Mouse (Mus musculus) thymus, postnatal 4 days (tissue): ENCODE data around the gene Flywch1.
"Not testable (repeated sequence)": the region's sequence is repeated elsewhere in the genome, so short reads cannot be mapped to it uniquely, and the experiment has no call there.

Experiments used
- DNase-seq: peaks from one replicate; pipeline ENCODE4 v3.0.0; 2021

The Flywch1 gene

DNA sequence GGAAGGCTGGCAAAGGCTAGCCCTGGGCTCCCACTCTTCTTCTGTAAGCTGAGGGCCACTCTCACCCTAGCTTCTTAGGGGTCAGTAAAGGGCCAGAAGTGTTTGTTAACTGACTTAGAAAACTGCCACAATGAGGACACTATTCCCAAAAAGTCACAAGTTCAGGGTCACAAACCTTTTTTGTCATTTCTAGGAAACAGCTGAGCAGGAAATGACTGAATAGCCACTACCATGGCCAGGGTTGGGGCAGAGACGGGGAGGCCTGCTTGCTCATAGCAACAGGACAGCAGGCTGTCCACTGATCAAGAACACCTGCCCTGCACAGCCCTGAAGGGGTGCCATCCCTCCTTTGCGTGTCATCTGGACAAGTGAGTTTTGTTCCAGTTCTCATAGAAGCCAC lies 5.7 kb upstream of the Flywch1 start:
- no peak for DNase-seq

DNA sequence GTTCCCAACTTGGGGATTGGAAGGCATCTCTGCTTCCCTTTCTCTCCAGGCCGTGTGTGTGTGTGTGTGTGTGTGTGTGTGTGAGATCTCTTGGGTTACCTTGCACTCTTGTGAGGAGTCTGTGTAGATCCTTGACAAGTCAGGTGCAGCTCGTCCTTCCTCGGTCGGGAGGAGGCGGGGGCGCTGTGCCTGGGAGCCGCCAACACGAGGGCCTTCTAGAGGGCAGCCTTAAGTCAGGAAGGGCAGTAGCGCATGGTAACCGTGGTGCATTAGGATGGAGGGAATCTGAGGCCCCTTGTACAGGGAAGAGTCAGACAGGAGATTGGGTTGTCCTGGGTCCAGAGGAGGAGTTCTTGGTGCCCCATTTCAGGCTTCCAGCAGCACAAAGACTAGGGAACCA lies 4.8 kb upstream of the Flywch1 start:
- DNase-seq, result no peak

DNA sequence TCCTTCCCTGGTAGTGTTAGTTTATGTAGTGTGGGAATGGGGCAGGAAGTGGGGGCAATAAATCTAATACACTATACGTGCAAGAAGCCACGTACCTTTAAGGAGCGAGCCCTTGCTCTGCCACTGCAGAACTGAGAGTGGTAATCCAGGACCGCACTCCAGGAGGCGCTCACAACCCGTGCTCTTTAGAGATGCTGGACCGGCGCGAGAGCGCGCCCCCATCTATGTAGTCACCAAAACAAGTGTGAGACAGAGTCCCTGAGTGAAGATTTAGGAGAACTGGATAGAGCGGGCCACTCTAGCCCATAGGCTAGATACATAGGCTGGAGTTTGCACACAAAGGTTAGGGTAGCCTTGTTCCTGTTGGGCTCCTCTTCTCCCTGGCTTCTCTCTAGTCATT lies 2.7 kb upstream of the Flywch1 start:
- DNase-seq, result peak; percentile 92

DNA sequence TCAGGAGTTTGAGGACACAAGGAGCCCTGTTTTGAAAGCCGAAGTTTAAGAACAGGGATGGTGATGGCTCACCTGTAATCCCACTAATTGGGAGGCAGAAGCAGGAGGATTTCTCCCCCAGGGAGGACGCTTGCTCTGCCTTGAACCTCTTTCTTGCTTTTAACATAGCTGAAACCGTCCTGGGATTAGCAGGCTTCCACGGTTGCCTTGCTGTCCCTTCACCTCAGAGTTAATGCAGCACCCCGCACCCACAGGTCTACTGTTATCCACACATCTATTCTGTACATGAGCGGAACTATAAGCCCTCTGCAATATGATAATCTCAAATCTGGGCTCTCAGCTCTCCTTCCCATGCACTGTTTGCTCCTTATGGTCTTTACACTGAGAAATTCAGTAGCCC lies 2.3 kb upstream of the Flywch1 start:
- no peak for DNase-seq

DNA sequence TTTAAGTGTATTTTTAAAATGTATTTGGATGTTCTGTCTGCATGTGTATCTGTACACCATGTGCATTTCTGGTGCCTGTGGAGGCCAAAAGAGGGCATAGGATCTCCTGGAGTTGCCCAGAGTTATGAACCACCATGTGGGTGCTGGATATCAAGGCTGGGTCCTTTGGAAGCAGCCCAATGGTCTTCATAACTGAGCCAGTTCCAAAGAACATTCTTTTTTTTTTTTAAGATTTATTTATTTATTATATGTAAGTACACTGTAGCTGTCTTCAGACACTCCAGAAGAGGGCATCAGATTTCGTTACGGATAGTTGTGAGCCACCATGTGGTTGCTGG lies 786 bp upstream of the Flywch1 start:
- not testable (repeated sequence) for DNase-seq

DNA sequence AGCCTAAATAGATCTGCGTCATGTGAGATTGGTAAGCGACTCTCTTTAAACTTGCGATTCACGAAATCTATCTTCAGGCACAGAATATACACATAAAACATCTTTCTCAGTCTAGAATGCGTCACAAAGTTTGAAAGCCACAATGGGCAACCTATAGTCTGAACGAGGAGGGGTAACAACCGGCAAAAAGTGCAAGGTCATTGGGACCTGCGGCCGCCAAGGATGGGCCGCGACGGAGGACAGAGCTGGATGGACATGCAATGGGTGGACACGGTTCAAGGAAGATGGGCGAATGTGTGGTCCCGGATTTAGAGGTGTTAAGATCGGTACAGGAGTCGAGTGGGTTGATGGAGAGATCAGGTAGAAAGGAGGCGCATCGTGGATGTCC lies 512 bp downstream of the Flywch1 start:
- no peak for DNase-seq

DNA sequence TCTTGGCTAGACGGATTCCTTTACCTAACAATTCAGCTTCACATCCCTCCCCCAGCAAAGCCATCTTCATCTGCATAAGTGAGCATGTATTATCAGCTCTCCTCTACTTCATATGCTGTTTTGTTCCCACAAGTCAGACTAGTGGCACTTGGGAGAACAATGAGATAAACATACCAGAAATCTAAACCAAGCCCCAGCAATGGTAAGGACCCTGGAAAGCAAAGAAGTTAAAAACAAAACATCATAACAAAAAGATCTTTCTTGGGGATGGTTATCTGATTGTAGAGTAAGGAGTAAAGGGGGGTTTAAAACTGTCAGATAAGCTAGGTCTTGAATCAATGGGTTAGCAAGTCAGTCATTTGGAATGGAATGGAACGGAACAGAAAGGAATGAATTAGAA lies 909 bp downstream of the Flywch1 start:
- no peak for DNase-seq

DNA sequence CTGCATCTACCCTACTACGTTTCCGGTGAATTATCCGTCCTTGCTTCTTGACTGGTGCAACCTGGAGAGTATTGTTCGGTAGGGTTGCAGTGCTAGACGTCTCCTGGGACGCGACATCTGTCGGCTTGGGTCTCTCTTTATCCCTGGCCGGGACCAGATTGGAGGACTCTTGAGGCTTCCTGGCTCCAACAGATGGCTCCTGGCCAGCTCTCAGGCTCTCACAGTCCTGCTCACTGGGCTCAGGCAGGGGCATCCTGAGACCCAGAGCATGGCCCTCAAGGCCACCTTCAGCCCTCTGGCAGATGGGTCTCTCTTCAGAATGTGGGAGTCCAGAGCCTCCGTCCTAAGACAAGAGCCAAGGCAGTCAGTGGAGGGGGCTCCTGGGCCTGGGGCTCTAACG lies 8.4 kb downstream of the Flywch1 start:
- DNase-seq, result no peak

DNA sequence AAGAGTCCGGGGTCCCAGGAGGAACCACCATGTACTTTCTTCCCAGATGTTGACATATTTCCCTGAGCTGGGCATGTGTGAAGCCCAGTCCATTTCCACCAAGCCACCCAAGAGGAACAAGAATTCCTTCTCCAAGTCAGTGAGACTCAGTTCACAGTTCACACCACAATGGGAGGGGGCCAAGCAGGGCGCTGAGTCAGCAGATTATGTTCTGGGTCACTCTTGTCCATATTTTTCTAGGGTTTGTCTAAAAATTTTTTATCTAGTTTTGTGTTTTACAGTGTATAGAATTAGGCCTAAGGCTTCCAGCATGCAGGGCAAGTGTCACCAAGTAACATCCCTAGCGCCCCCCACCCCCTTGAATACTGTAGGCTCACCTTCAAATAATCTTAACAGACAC lies 10.2 kb downstream of the Flywch1 start:
- DNase-seq, result no peak

DNA sequence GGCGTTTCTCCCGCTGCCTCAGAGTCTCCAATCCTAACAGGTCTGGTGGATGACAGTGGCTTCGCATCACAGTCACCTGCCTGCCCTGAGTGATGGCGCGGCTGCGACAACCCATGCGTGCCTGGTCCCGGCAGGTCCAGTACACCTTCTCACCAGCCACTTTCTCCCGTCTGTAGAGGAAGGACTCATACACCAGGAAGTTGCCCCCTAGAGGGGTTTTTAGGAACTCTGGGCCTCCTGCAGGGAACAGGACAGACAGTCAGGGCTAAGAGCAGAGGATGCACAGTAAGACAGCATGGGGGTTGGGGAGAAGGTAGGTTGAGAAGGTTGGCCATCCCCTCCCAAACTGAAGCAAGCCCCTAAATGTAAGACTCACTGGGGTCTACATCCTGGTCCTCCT lies 11.2 kb downstream of the Flywch1 start:
- DNase-seq, result no peak

DNA sequence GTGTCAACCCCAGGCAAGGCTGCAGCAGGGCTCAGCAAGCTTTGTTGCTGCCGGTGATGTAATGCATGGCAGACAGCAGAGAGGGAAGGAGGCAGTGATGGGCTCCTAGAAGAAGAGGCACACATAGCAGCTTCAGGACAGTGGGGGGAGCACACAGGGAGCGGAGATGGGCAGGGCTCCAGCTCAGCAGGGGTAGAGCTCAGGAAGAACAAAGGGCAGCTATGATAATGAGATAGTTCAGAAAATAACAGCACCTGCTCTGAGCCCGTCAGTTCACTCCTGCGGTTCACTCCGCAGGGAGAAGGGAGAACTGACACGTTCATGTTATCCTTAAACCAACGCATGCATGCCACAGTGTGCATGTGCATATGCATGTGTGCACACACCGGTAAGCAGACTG lies 12.6 kb downstream of the Flywch1 start:
- DNase-seq, result no peak

DNA sequence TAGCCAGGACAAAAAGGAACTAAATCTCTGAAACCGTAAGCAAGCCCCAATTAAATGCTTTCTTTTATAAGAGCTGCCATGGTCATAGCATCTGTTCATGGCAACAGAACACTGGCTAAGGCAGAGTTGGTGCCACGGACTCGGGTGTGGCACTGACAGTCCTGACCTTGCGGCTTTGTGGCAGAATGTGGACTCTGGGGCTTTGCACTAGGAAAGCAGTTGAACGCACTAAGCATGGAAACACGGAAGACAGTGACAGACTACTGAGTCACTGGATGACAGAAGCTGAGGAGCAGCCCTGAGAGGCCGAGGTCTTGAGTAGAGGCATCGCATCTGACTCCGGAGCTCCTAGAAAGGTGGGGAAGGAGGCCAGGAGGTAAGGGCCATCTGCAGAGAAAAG lies 13.8 kb downstream of the Flywch1 start:
- no peak for DNase-seq

DNA sequence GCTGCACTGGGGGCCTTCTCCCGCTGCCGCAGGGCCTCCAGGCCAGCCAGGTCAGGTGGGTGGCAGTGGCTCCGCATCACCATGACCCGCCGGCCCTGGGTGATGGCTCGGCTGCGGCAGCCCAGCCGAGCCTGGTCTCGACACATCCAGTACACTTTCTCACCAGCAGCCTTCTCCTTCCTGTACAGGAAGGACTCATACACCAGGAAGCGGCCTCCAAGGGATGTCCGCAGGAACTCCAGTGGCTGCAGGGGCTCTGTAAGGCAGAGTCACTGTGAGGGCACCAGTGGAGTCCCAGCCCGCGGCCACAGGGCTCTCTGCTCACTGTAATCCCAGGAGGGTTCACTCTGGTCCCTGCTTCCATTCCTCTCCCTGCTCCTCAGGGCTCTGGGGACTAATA lies 15.7 kb downstream of the Flywch1 start:
- no peak for DNase-seq

DNA sequence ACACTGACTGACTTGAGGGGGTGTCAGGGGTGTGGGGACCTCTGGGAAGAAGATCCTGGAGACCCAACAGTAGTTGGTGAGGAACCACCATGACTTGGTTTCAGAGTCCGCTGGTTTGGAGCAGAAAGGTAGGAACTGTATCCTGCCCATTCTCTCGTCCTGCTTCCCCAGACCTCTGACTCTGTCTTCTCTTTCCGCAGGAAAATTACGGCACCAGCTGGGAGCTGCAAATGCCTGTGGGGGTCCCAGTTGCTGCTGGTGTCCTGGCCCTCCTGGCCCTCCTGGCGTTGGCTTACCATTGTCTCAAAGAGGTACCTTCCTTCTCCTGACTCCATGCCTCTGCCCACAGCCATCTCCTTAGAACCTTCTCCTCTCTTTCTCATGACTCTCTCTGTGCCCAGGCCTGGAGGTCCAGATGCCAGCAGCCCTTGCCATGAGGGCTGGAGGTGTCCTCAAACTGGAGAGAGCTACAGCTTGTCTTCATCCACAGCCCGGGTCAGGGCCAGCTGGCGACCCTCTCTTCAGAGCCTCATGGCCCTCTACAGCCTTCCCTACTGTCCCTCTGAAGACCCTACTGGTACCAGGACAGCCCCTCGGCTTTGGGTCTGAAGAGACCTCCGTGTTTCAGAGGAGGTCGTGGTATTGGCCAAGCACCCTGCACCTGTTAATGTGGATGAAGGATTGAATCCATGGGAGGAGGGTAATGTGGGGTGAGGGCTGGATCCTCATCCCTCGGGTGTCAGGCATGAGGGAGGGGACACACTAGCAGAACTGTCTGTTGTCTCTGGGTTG lies 21.8 kb downstream of the Flywch1 start:
- DNase-seq, result no peak

DNA sequence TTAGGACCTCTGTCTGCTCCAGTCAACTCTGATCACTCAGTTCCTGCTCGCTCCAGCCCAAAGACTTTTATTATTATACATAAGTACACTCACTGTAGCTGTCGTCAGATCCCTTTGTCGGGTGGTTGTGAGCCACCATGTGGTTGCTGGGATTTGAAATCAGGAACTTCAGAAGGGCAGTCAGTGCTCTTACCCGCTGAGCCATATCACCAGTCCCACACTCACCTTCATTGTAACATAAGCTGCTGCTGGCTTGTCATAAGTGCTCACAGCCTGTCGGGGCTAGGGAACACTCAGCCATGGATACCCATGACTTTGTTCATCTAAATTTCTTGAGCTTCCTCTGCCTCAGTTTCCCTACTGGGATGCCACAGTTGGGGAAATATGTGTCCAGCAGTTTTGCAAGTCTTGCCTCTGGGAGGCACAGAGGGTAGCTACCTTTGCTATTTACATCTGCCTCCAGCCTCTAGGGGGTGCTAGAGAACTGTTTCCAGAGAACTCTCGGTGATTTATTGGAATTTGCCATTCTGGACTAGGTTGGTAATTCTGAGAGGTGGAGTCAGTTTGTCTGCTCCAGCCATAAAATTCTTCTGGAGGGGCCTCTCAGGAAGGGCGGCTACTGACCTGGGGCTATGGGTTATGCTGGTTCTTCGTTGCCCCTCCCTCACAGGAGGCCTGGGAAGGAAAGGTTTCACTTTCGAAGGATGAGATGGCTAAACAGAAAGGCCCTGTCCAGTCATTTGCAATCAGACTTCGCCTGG lies 22.6 kb downstream of the Flywch1 start:
- DNase-seq, result peak; percentile 71

DNA sequence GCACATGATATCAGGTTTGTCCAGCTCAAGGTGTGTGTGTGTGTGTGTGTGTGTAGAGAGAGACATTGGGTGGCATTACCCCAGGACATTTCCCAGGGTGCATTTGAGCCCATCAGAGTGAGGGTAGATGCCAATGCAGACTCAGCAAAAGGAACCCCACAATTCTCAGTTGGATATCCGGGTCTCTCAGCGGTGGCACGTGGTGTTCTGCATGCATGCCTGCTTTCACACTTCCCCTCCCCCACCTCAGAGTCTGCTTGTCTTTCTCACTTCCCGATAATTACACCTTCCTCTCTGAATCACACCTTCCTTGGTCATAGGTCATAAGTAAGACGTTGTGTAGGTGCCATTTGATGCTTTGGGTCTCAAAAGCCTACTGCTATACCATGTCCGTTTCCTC lies 23.4 kb downstream of the Flywch1 start:
- no peak for DNase-seq

DNA sequence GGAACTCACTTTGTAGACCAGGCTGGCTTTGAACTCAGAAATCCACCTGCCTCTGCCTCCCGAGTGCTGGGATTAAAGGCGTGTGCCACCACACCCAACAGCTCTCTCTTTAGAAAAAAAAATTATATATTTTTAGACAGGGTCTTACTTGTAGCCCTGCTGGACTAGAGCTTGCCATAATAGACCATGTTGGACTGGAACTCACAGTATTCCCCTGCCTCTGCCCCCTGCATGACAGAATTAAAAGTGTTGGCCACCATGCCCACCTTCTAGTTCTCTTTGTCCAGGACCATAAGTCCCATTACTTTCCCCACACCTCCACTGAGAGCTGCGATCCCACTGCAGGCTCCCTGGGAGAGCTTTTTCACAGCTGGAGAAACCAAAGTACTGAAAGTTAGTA lies 23.9 kb downstream of the Flywch1 start:
- DNase-seq, result no peak

DNA sequence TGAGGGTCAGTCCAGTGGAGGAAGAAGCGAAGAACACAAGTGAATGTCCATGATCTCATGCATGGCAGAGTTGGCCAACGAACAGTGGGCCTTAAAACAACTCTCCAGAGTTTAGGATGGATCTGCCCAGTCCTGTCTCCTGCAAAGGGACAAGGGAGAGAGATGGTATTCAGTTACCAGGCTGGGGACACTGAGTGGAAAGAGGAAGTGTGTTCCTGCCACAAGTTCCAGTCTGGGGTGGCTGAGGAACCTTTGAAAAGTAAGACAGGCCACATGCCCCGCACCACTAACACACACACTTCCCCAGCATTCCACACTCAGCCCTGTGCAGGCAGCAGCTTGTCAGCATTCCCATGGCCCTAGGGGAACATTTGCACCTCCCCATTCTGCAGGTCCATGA lies 24.6 kb downstream of the Flywch1 start:
- DNase-seq, result no peak

DNA sequence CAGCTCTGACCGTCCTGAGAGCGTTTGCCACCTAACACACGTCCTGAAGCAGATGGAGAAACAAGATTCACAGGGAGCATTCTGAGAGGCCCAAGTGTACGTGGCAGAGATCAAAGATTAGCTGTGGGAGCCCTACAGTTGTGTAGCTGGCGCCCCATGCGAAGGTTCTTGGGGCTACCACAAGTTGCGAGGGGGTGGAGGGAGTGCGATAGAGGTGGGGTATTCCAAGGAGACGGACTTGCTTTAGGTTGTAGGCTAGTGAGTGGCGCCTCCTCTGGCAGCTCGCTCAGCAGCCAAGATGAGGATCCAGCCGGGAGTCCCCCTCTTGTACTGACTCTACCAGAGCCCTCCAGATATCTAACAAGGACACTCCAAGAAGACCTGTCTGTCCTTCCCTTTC lies 25.1 kb downstream of the Flywch1 start:
- DNase-seq, result peak; percentile 60

DNA sequence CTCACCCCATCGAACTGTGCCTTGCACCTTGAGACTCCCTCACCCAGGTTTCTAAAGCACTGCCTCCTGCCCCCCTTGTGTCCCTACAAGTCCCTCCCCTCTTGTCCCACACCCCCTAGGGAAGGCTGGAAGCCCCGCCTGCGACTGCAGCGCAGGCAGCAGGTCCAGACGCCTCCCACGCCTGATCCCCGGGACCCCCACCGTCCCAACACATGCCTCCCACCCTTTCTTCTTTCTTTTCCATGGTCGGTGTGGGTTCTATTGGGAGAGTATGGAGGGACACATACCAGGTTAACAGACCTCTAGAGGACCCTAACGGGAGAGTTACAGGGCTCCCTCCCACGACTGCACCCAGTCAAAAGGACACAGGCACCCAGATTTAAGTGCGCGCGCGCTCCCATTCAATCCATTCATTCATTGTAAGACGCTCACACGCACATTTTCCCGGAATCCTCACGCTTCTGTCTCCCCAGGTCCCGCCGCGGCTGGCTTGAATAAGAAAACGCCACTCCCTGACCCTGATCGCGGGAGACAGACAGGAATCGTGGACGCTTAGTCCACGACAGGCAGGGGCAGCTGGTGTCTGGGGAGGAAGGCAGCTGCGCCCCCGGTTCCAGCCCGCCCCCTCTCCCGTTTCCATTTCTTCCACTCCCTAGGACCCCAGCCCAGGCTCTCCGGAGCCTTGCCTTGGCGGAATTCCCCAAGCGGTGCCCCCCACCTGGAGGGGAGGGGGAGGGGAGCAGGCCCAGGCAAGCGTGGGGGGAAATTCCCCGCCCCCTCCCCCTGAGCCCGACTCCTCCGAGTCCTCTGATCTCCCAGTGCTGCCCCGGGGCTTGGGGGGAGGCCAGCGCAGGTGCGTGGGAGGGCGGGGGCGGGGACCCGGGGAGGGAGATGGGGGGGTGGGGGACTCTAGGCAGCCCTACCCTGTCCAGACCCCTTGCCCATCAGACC lies 25.8 kb downstream of the Flywch1 start, which contains the start of gene Kremen2:
Kremen2 (minus strand) TSS at position 533 of the 951 bp plus-strand sequence.
- DNase-seq, result peak; percentile 60

DNA sequence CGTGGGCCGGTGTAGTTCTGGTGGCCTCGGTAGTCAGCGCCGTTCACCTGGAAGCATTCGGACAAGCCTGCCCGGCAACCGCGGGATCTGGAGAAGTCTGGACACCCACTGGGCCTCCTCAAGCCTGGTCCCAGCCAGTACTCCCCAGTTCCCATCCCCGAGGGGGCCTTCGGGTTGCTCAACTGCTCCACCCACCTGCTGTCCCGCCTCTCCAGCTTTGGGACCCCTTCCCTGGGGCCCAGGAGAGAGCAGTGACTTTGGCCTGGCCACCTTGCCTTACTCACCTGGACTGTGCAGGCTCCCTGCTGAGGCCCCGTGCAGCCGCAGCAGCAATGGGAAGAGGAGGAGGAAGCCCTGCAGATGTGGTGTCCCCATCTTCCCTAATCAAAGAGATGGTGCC lies 26.8 kb downstream of the Flywch1 start:
- DNase-seq, result no peak

DNA sequence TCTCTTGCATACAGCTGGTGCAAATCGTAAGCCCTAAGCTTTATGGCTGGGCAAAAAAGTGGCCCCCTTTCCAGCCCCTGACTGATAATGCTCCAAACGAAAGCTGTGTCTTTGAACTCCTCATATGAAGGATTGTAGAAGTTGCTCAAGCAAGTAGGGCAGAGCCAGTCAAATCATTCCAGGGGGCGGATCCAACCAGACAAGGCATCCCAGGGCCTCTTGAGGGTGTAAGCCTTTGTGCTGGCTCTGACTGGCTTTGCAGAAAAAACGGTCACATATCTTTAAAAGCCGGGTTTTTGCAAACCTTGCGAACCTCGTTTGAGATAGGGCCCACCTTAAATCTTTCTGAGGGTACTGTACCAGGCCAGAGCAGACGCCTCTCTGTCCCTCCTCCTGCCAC lies 27.3 kb downstream of the Flywch1 start:
- no peak for DNase-seq

DNA sequence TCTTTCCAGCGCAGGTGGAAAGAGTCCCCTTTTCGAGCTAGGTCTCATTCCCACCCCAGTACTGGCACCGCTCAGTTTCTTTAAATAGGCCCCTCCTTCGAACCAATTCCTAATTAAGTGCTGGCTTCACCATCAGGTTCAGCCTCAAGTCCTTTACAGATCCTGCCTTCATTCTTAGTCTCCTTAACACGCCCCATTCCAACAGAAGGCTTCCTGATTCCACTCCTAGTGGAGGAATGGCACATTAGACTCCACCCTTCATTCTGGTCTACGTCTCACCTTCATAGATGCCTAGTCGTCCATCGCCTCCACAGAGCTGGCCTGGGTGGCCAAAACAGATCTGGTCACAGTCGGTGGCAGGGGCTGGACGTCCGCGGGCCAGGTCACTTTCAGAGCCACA lies 28.5 kb downstream of the Flywch1 start:
- no peak for DNase-seq
